Mouse (Mus musculus): ENCODE results near the gene Syne1. TPM values are rescaled to one million over a fixed set of nuclear protein-coding genes. Genes with fewer than 3 reads are reported as not detected.

The Syne1 gene
- polyA plus RNA-seq, 1 experiment from 2014 or later, result 27.1 TPM

- H3K4me1 ChIP-seq (ENCODE audit: control insufficient read depth in 2 of 2, insufficient read depth in 2 of 2, low read length in 2 of 2), result no peaks in the 10 kb centered on the region
- no peaks in the 10 kb centered on the region for H3K36me3 ChIP-seq (ENCODE audit: control insufficient read depth, insufficient read depth, low read length)
- H3K4me3 ChIP-seq (ENCODE audit: control insufficient read depth in 1 of 2, insufficient read depth in 1 of 2, low read depth in 1 of 2, low read length in 2 of 2), result no peak overlapping the region
- no peak overlapping the region for H3K9ac ChIP-seq (ENCODE audit: low read length)
- H3K4me2 ChIP-seq (ENCODE audit: low read length), result no peak overlapping the region
- H3K9me3 ChIP-seq (ENCODE audit: control insufficient read depth, low read length), result no peaks in the 10 kb centered on the region
- 44% methylated on average over 7 of the region's 7 CpGs for WGBS
- H3K27me3 ChIP-seq (ENCODE audit: control insufficient read depth, insufficient read depth, low read length), result no peaks in the 10 kb centered on the region
- no peak for ATAC-seq (ENCODE audit: insufficient number of reproducible peaks, insufficient read depth, low FRiP score, low read depth)
- no peak overlapping the region for H3K27ac ChIP-seq (replicated peaks in 1 of 2; ENCODE audit: control insufficient read depth in 1 of 2, insufficient read depth in 1 of 2, low read depth in 2 of 2, low read length in 2 of 2)
Measured at GRCm38 (mm10) chr10:5360560-5360959, 190.7 kb downstream of the Syne1 start.

GRCm38 (mm10) chr10:5356614-5357013 is 194.7 kb downstream of the Syne1 start:
- no peak for ATAC-seq (ENCODE audit: insufficient number of reproducible peaks, insufficient read depth, low FRiP score, low read depth)
- H3K4me2 ChIP-seq (ENCODE audit: low read length), result no peak overlapping the region
- 85% methylated on average over 5 of the region's 5 CpGs for whole genome bisulfite sequencing

GRCm38 (mm10) chr10:5353390-5353789 is 197.9 kb downstream of the Syne1 start:
- 69% methylated on average over 1 of the region's 1 CpGs for WGBS
- Histone ChIP-seq H3K4me3 (ENCODE audit: control insufficient read depth in 1 of 2, insufficient read depth in 1 of 2, low read depth in 1 of 2, low read length in 2 of 2) (no peak overlapping the region), H3K27me3 (ENCODE audit: control insufficient read depth, insufficient read depth, low read length) (no peaks in the 10 kb centered on the region), H3K9ac (ENCODE audit: low read length) (no peak overlapping the region), H3K4me2 (ENCODE audit: low read length) (no peak overlapping the region), H3K27ac (replicated peaks in 1 of 2; ENCODE audit: control insufficient read depth in 1 of 2, insufficient read depth in 1 of 2, low read depth in 2 of 2, low read length in 2 of 2) (no peak overlapping the region), H3K4me1 (ENCODE audit: control insufficient read depth in 2 of 2, insufficient read depth in 2 of 2, low read length in 2 of 2) (no peaks in the 10 kb centered on the region), H3K9me3 (ENCODE audit: control insufficient read depth, low read length) (no peaks in the 10 kb centered on the region), H3K36me3 (ENCODE audit: control insufficient read depth, insufficient read depth, low read length) (no peaks in the 10 kb centered on the region)
- ATAC-seq (ENCODE audit: insufficient number of reproducible peaks, insufficient read depth, low FRiP score, low read depth), result no peak

More at GRCm38 (mm10) chr10:5356614-5357013, 194.7 kb downstream of the Syne1 start:
- H3K9me3 ChIP-seq (ENCODE audit: control insufficient read depth, low read length), result no peaks in the 10 kb centered on the region
- H3K27me3 ChIP-seq (ENCODE audit: control insufficient read depth, insufficient read depth, low read length), result no peaks in the 10 kb centered on the region
- no peak overlapping the region for H3K27ac ChIP-seq (replicated peaks in 1 of 2; ENCODE audit: control insufficient read depth in 1 of 2, insufficient read depth in 1 of 2, low read depth in 2 of 2, low read length in 2 of 2)
- no peaks in the 10 kb centered on the region for H3K36me3 ChIP-seq (ENCODE audit: control insufficient read depth, insufficient read depth, low read length)
- H3K4me3 ChIP-seq (ENCODE audit: control insufficient read depth in 1 of 2, insufficient read depth in 1 of 2, low read depth in 1 of 2, low read length in 2 of 2), result no peak overlapping the region
- H3K9ac ChIP-seq (ENCODE audit: low read length), result no peak overlapping the region
- H3K4me1 ChIP-seq (ENCODE audit: control insufficient read depth in 2 of 2, insufficient read depth in 2 of 2, low read length in 2 of 2), result no peaks in the 10 kb centered on the region

GRCm38 (mm10) chr10:5346911-5347310 is 204.4 kb downstream of the Syne1 start:
- no peaks in the 10 kb centered on the region for H3K27me3 ChIP-seq (ENCODE audit: control insufficient read depth, insufficient read depth, low read length)
- H3K4me3 ChIP-seq (ENCODE audit: control insufficient read depth in 1 of 2, insufficient read depth in 1 of 2, low read depth in 1 of 2, low read length in 2 of 2), result no peak overlapping the region
- H3K9me3 ChIP-seq (ENCODE audit: control insufficient read depth, low read length), result no peaks in the 10 kb centered on the region
- H3K4me1 ChIP-seq (ENCODE audit: control insufficient read depth in 2 of 2, insufficient read depth in 2 of 2, low read length in 2 of 2), result no peaks in the 10 kb centered on the region
- no peak overlapping the region for H3K4me2 ChIP-seq (ENCODE audit: low read length)
- ATAC-seq (ENCODE audit: insufficient number of reproducible peaks, insufficient read depth, low FRiP score, low read depth), result no peak
- H3K36me3 ChIP-seq (ENCODE audit: control insufficient read depth, insufficient read depth, low read length), result no peaks in the 10 kb centered on the region
- no peak overlapping the region for H3K9ac ChIP-seq (ENCODE audit: low read length)
- no peak overlapping the region for H3K27ac ChIP-seq (replicated peaks in 1 of 2; ENCODE audit: control insufficient read depth in 1 of 2, insufficient read depth in 1 of 2, low read depth in 2 of 2, low read length in 2 of 2)
- WGBS, result 54% methylated on average over 1 of the region's 1 CpGs

GRCm38 (mm10) chr10:5343211-5343610 is 208.1 kb downstream of the Syne1 start:
- Histone ChIP-seq H3K27ac (replicated peaks in 1 of 2; ENCODE audit: control insufficient read depth in 1 of 2, insufficient read depth in 1 of 2, low read depth in 2 of 2, low read length in 2 of 2) (no peak overlapping the region), H3K4me3 (ENCODE audit: control insufficient read depth in 1 of 2, insufficient read depth in 1 of 2, low read depth in 1 of 2, low read length in 2 of 2) (no peak overlapping the region), H3K9me3 (ENCODE audit: control insufficient read depth, low read length) (no peaks in the 10 kb centered on the region), H3K4me1 (ENCODE audit: control insufficient read depth in 2 of 2, insufficient read depth in 2 of 2, low read length in 2 of 2) (no peaks in the 10 kb centered on the region), H3K4me2 (ENCODE audit: low read length) (no peak overlapping the region), H3K9ac (ENCODE audit: low read length) (no peak overlapping the region), H3K27me3 (ENCODE audit: control insufficient read depth, insufficient read depth, low read length) (no peaks in the 10 kb centered on the region), H3K36me3 (ENCODE audit: control insufficient read depth, insufficient read depth, low read length) (no peaks in the 10 kb centered on the region)
- no peak for ATAC-seq (ENCODE audit: insufficient number of reproducible peaks, insufficient read depth, low FRiP score, low read depth)
- WGBS, result 47% methylated on average over 4 of the region's 4 CpGs

- Histone ChIP-seq H3K4me3 (ENCODE audit: control insufficient read depth in 1 of 2, insufficient read depth in 1 of 2, low read depth in 1 of 2, low read length in 2 of 2) (no peak overlapping the region), H3K36me3 (ENCODE audit: control insufficient read depth, insufficient read depth, low read length) (no peaks in the 10 kb centered on the region)
Measured at GRCm38 (mm10) chr10:5336394-5336793, 214.9 kb downstream of the Syne1 start.

GRCm38 (mm10) chr10:5332801-5333200 is 218.5 kb downstream of the Syne1 start:
- H3K27ac ChIP-seq (replicated peaks in 1 of 2; ENCODE audit: control insufficient read depth in 1 of 2, insufficient read depth in 1 of 2, low read depth in 2 of 2, low read length in 2 of 2), result no peak overlapping the region
- no peaks in the 10 kb centered on the region for H3K27me3 ChIP-seq (ENCODE audit: control insufficient read depth, insufficient read depth, low read length)
- H3K4me3 ChIP-seq (ENCODE audit: control insufficient read depth in 1 of 2, insufficient read depth in 1 of 2, low read depth in 1 of 2, low read length in 2 of 2), result no peak overlapping the region
- 82% methylated on average over 5 of the region's 5 CpGs for WGBS
- H3K36me3 ChIP-seq (ENCODE audit: control insufficient read depth, insufficient read depth, low read length), result no peaks in the 10 kb centered on the region
- H3K9ac ChIP-seq (ENCODE audit: low read length), result no peak overlapping the region
- no peaks in the 10 kb centered on the region for H3K9me3 ChIP-seq (ENCODE audit: control insufficient read depth, low read length)
- H3K4me1 ChIP-seq (ENCODE audit: control insufficient read depth in 2 of 2, insufficient read depth in 2 of 2, low read length in 2 of 2), result no peaks in the 10 kb centered on the region
- no peak overlapping the region for H3K4me2 ChIP-seq (ENCODE audit: low read length)
- ATAC-seq (ENCODE audit: insufficient number of reproducible peaks, insufficient read depth, low FRiP score, low read depth), result no peak

More at GRCm38 (mm10) chr10:5336394-5336793, 214.9 kb downstream of the Syne1 start:
- no peak overlapping the region for H3K4me2 ChIP-seq (ENCODE audit: low read length)
- no peaks in the 10 kb centered on the region for H3K4me1 ChIP-seq (ENCODE audit: control insufficient read depth in 2 of 2, insufficient read depth in 2 of 2, low read length in 2 of 2)
- no peaks in the 10 kb centered on the region for H3K27me3 ChIP-seq (ENCODE audit: control insufficient read depth, insufficient read depth, low read length)
- no peak overlapping the region for H3K9ac ChIP-seq (ENCODE audit: low read length)
- H3K27ac ChIP-seq (replicated peaks in 1 of 2; ENCODE audit: control insufficient read depth in 1 of 2, insufficient read depth in 1 of 2, low read depth in 2 of 2, low read length in 2 of 2), result no peak overlapping the region
- no peaks in the 10 kb centered on the region for H3K9me3 ChIP-seq (ENCODE audit: control insufficient read depth, low read length)
- ATAC-seq (ENCODE audit: insufficient number of reproducible peaks, insufficient read depth, low FRiP score, low read depth), result no peak

- no peak for ATAC-seq (ENCODE audit: insufficient number of reproducible peaks, insufficient read depth, low FRiP score, low read depth)
- no peaks in the 10 kb centered on the region for H3K4me1 ChIP-seq (ENCODE audit: control insufficient read depth in 2 of 2, insufficient read depth in 2 of 2, low read length in 2 of 2)
- no peak overlapping the region for H3K27ac ChIP-seq (replicated peaks in 1 of 2; ENCODE audit: control insufficient read depth in 1 of 2, insufficient read depth in 1 of 2, low read depth in 2 of 2, low read length in 2 of 2)
- no peaks in the 10 kb centered on the region for H3K27me3 ChIP-seq (ENCODE audit: control insufficient read depth, insufficient read depth, low read length)
- no peak overlapping the region for H3K4me2 ChIP-seq (ENCODE audit: low read length)
- 66% methylated on average over 9 of the region's 9 CpGs for WGBS
- H3K4me3 ChIP-seq (ENCODE audit: control insufficient read depth in 1 of 2, insufficient read depth in 1 of 2, low read depth in 1 of 2, low read length in 2 of 2), result no peak overlapping the region
- no peak overlapping the region for H3K9ac ChIP-seq (ENCODE audit: low read length)
- H3K9me3 ChIP-seq (ENCODE audit: control insufficient read depth, low read length), result no peaks in the 10 kb centered on the region
- H3K36me3 ChIP-seq (ENCODE audit: control insufficient read depth, insufficient read depth, low read length), result no peaks in the 10 kb centered on the region
Measured at GRCm38 (mm10) chr10:5326716-5327115, 224.6 kb downstream of the Syne1 start.

Data from heart, embryonic 14.5 days (tissue).